Mouse (Mus musculus): ENCODE measurements around the gene Gm21256.
"Not testable (repeated sequence)": the region's sequence is repeated elsewhere in the genome, so short reads cannot be mapped to it uniquely, and the experiment has no call there.

The Gm21256 gene

DNA sequence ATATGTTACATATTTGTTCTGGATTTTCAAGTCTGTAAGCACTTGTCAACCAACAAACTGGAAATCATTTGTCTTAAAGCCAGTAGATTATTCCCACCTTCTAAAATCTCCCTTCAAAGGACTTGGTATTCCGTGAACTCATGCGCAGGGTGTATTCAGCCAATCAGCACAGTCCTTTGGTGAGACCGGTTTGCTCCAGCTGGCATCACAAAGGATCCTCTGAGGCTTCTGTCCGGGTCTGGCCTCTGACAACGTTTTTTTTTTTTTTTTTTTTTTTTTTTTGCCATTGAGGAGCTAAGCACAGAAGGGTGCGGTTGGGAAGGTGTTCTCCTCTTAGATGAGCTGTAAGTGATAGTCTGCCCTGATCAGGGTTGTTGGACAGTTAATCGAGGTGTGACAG, at the start of gene Gm21256:
Gm21256 (plus strand) TSS at position 301 of the 400 bp plus-strand sequence.
- not testable (repeated sequence) for DNase-seq (ENCODE audit: extremely low read depth, low read depth)

Data from MEL-GATA-1-ER (cell line).